Mouse (Mus musculus) testis, adult 2 months (tissue): ENCODE data around the gene Efcab11. TPM values are rescaled to one million over a fixed set of nuclear protein-coding genes. Genes with fewer than 3 reads are reported as not detected.

ENCODE experiments used
- H3K27ac ChIP-seq: fragments of 200-500 bp; 2 replicates; pipeline ENCODE4 v1.5.1; 2012; ENCODE audit warnings: low read depth, low read length; ENCODE audit not compliant: control insufficient read depth, insufficient read depth
- H3K27me3 ChIP-seq: fragments of 200-500 bp; 2 replicates; pipeline ENCODE4 v1.6.1; 2012; ENCODE audit warnings: mild to moderate bottlenecking, low read length, moderate library complexity; ENCODE audit not compliant: control insufficient read depth, insufficient read depth
- H3K36me3 ChIP-seq: fragments of 200-500 bp; 2 replicates; pipeline ENCODE4 v1.6.1; 2012; ENCODE audit warnings: mild to moderate bottlenecking, low read length; ENCODE audit not compliant: control insufficient read depth, insufficient read depth
- H3K4me1 ChIP-seq: fragments of 200-500 bp; 2 replicates; pipeline ENCODE4 v1.6.1; 2012; ENCODE audit warnings: low read length; ENCODE audit not compliant: control insufficient read depth, insufficient read depth
- H3K4me3 ChIP-seq: fragments of 200-500 bp; 2 replicates; pipeline ENCODE4 v1.5.1; 2012; ENCODE audit warnings: low read depth, mild to moderate bottlenecking, low read length, moderate library complexity, mixed read lengths; ENCODE audit not compliant: control insufficient read depth
- CTCF ChIP-seq: fragments of 200-500 bp; IDR thresholded peaks from 2 replicates; pipeline ENCODE4 v1.5.1; 2012; ENCODE audit warnings: low read depth, mild to moderate bottlenecking, inconsistent platforms, low read length, moderate library complexity; ENCODE audit not compliant: control insufficient read depth, insufficient read depth, insufficient replicate concordance
- POLR2A ChIP-seq: fragments of 200-500 bp; IDR thresholded peaks from 2 replicates; pipeline ENCODE4 v1.6.1; 2012; ENCODE audit warnings: low read depth, mild to moderate bottlenecking, inconsistent platforms, low read length, moderate library complexity; ENCODE audit not compliant: control insufficient read depth
- polyA plus RNA-seq: library from polyadenylated mRNA; depleted of rRNA; stranded (reverse); fragments of >200 nt; gene quantifications from 2 replicates; pipeline ENCODE4 v1.2.3, GENCODE M21; 2012

The Efcab11 gene
- polyA plus RNA-seq, 1 experiment = 7.1 TPM

GRCm38 (mm10) chr12:99669976-99670761 lies 214.1 kb downstream of the Efcab11 start:
- peaks cover 7% of the 10 kb centered on the region for H3K4me1 ChIP-seq
- H3K36me3 ChIP-seq = no peaks in the 10 kb centered on the region
- TF ChIP-seq POLR2A (peak; percentile 39; the same call in 1 of the 2 replicates), CTCF (no peak)
- H3K27ac ChIP-seq = peak overlapping the region; percentile 29
- H3K4me3 ChIP-seq = peak overlapping the region; percentile 33
- H3K27me3 ChIP-seq = no peaks in the 10 kb centered on the region

GRCm38 (mm10) chr12:99654991-99655880 lies 229.0 kb downstream of the Efcab11 start:
- TF ChIP-seq CTCF (no peak), POLR2A (no peak)
- no peaks in the 10 kb centered on the region for H3K36me3 ChIP-seq
- no peaks in the 10 kb centered on the region for H3K4me1 ChIP-seq
- H3K4me3 ChIP-seq = no peak overlapping the region
- H3K27ac ChIP-seq = no peak overlapping the region
- H3K27me3 ChIP-seq = no peaks in the 10 kb centered on the region

- TF ChIP-seq POLR2A (no peak), CTCF (no peak)
- no peaks in the 10 kb centered on the region for H3K36me3 ChIP-seq
- H3K27me3 ChIP-seq = no peaks in the 10 kb centered on the region
- H3K4me1 ChIP-seq = peaks cover 2% of the 10 kb centered on the region; the same call in 1 of the 2 replicates
- no peak overlapping the region for H3K27ac ChIP-seq
- H3K4me3 ChIP-seq = no peak overlapping the region
Measured at GRCm38 (mm10) chr12:99652459-99652858, 231.8 kb downstream of the Efcab11 start.

- Histone ChIP-seq H3K27ac (no peak overlapping the region), H3K27me3 (no peaks in the 10 kb centered on the region), H3K4me1 (peaks cover 12% of the 10 kb centered on the region), H3K36me3 (no peaks in the 10 kb centered on the region), H3K4me3 (no peak overlapping the region)
- TF ChIP-seq POLR2A (no peak), CTCF (no peak)
Measured at GRCm38 (mm10) chr12:99649732-99650131, 234.5 kb downstream of the Efcab11 start.

- no peak for TF ChIP-seq CTCF
- TF ChIP-seq POLR2A = no peak
- Histone ChIP-seq H3K27ac (no peak overlapping the region), H3K27me3 (no peaks in the 10 kb centered on the region), H3K36me3 (no peaks in the 10 kb centered on the region), H3K4me3 (no peak overlapping the region), H3K4me1 (peaks cover 12% of the 10 kb centered on the region)
Measured at GRCm38 (mm10) chr12:99648781-99649180, 235.5 kb downstream of the Efcab11 start.

GRCm38 (mm10) chr12:99646556-99647354 lies 237.5 kb downstream of the Efcab11 start:
- H3K4me3 ChIP-seq = no peak overlapping the region
- TF ChIP-seq POLR2A = no peak
- no peak for TF ChIP-seq CTCF
- H3K4me1 ChIP-seq = peaks cover 12% of the 10 kb centered on the region
- no peaks in the 10 kb centered on the region for H3K36me3 ChIP-seq
- H3K27me3 ChIP-seq = no peaks in the 10 kb centered on the region
- H3K27ac ChIP-seq = 0 out of 2 replicates have a peak overlapping the region, but pooled peaks have one; percentile 8
